Mouse (Mus musculus) testis, adult 2 months (tissue): ENCODE measurements around the gene Zfp574.

Experiments
- CTCF ChIP-seq: fragments of 200-500 bp; IDR thresholded peaks from 2 replicates; pipeline ENCODE4 v1.5.1; 2012; ENCODE audit warnings: low read depth, mild to moderate bottlenecking, inconsistent platforms, low read length, moderate library complexity; ENCODE audit not compliant: control insufficient read depth, insufficient read depth, insufficient replicate concordance
- POLR2A ChIP-seq: fragments of 200-500 bp; IDR thresholded peaks from 2 replicates; pipeline ENCODE4 v1.6.1; 2012; ENCODE audit warnings: low read depth, mild to moderate bottlenecking, inconsistent platforms, low read length, moderate library complexity; ENCODE audit not compliant: control insufficient read depth

- TF ChIP-seq POLR2A (no peak), CTCF (no peak)
Observed at GRCm38 (mm10) chr7:25026452-25026851, 45.9 kb upstream of the Zfp574 start.
